Mouse (Mus musculus) stomach, postnatal 0 days (tissue): ENCODE data around the gene Aatf. TPM values are rescaled to one million over a fixed set of nuclear protein-coding genes. Genes with fewer than 3 reads are reported as not detected.
A peak's percentile ranks its signal among the peaks of the same experiment; 100 is the strongest.

Experiments
- ATAC-seq: fragments of 200-750 bp; cut with Nextera tagmentation; 2 replicates; pipeline ENCODE4 v1.8.0; 2017; ENCODE audit not compliant: low FRiP score, low TSS enrichment
- DNase-seq: peaks from one replicate; pipeline ENCODE4 v3.0.0-alpha.2; 2016; ENCODE audit warnings: low spot score
- H3K27ac ChIP-seq: fragments of 300-500 bp; sonication (generic); replicated peaks from 2 replicates; pipeline ENCODE4 v1.5.1; 2014; ENCODE audit warnings: mild to moderate bottlenecking, control low read depth
- H3K27me3 ChIP-seq: fragments of 300-500 bp; sonication (generic); 2 replicates; pipeline ENCODE4 v1.6.1; 2014; ENCODE audit warnings: low read length; ENCODE audit not compliant: control insufficient read depth, insufficient read depth
- H3K36me3 ChIP-seq: fragments of 300-500 bp; sonication (generic); 2 replicates; pipeline ENCODE4 v1.6.1; 2014; ENCODE audit warnings: low read length, mixed read lengths; ENCODE audit not compliant: control insufficient read depth, insufficient read depth
- H3K4me1 ChIP-seq: fragments of 300-500 bp; sonication (generic); replicated peaks from 2 replicates; pipeline ENCODE4 v1.6.1; 2014; ENCODE audit warnings: antibody characterized with exemption; ENCODE audit not compliant: control insufficient read depth, insufficient read depth
- H3K4me2 ChIP-seq: fragments of 300-500 bp; sonication (generic); replicated peaks from 2 replicates; pipeline ENCODE4 v1.6.1; 2014; ENCODE audit warnings: low read depth, mild to moderate bottlenecking, control low read depth, moderate library complexity
- H3K4me3 ChIP-seq: fragments of 300-500 bp; sonication (generic); 2 replicates; pipeline ENCODE4 v1.5.1; 2014; ENCODE audit warnings: low read depth, low read length, control low read depth
- H3K9ac ChIP-seq: fragments of 300-500 bp; sonication (generic); 2 replicates; pipeline ENCODE4 v1.6.1; 2014; ENCODE audit warnings: mild to moderate bottlenecking, low read length, control low read depth, mixed read lengths
- H3K9me3 ChIP-seq: fragments of 300-500 bp; sonication (generic); 2 replicates; pipeline ENCODE4 v1.6.1; 2016; ENCODE audit warnings: low read length; ENCODE audit not compliant: control insufficient read depth
- CTCF ChIP-seq: IDR thresholded peaks from 2 replicates; pipeline ENCODE4 v1.5.1; 2016; ENCODE audit warnings: antibody characterized with exemption, low read depth, mild to moderate bottlenecking, moderate library complexity
- EP300 ChIP-seq: optimal IDR thresholded peaks from 2 replicates; pipeline ENCODE3; 2016; ENCODE audit warnings: antibody characterized with exemption
- WGBS: fragments of 180-500 bp; shearing (Covaris S2); extraction: QIAGEN DNeasy Blood & Tissue Kit; methylation state at CpG from one replicate; pipeline ENCODE4 v1.1.7; 2014; 5-methylcytosine and 5-hydroxymethylcytosine counted together
- polyA plus RNA-seq: library from polyadenylated mRNA; unstranded; fragments of >200 nt; fragmentation: Nextera tagmentation; extraction: Ambion mirVana; gene quantifications from 2 replicates; pipeline ENCODE4 v1.2.1, GENCODE M21; 2015

Gene Aatf
- polyA plus RNA-seq, 1 experiment from 2014 or later, result 24.8 TPM

DNA sequence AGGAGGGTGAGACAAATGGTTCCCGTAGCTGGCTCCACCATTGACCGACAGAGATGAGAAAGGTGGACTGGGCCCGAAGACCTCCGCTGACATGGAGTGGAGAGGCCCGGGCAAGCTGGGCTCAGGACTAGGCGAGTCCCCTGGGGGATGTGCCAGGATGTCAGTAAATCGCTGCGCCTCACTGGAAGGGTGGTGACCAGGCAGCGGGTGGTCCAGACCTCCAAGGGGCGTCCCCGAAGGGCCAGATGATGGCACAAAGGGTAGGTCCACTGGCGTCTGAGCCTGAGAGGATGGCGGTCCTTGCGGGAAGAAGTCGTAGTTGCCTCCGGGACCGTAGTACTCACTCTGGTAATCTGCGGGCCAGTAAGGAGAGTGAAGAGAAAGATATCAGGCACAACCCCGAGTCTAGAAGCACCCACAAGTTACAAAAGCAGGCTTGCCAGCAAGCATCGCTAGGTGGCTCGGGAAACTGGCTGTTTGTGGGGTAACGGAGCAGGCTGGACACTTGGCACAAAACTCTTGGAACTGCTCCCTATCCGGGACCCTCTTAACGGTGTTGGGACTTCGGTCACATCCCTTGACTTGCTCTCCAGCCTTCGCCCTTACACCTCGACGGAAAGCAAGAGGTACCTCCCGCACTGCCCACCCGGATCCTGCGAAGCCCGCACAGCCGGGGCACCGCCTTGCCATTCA, 6.4 kb upstream of the Aatf start:
- Histone ChIP-seq H3K4me1 (no peaks in the 10 kb centered on the region; the same call in 1 of the 2 replicates), H3K27ac (no peak overlapping the region), H3K9ac (no peak overlapping the region), H3K36me3 (no peaks in the 10 kb centered on the region), H3K4me3 (peak overlapping the region; percentile 13; the same call in 1 of the 2 replicates), H3K27me3 (peaks cover 36% of the 10 kb centered on the region; the same call in 1 of the 2 replicates), H3K9me3 (no peaks in the 10 kb centered on the region), H3K4me2 (no peak overlapping the region)
- DNase-seq (no peak), ATAC-seq (no peak)
- TF ChIP-seq EP300 (no peak), CTCF (no peak)
- 25% methylated on average over 34 of the region's 34 CpGs for WGBS

GRCm38 (mm10) chr11:84519036-84519435, 5.7 kb upstream of the Aatf start:
- TF ChIP-seq EP300 (no peak), CTCF (no peak)
- Histone ChIP-seq H3K27me3 (peaks cover 34% of the 10 kb centered on the region; the same call in 1 of the 2 replicates), H3K4me2 (no peak overlapping the region), H3K36me3 (no peaks in the 10 kb centered on the region), H3K9me3 (no peaks in the 10 kb centered on the region), H3K9ac (no peak overlapping the region), H3K27ac (no peak overlapping the region), H3K4me1 (no peaks in the 10 kb centered on the region; the same call in 1 of the 2 replicates), H3K4me3 (no peak overlapping the region)
- 50% methylated on average over 12 of the region's 12 CpGs for WGBS
- no peak for ATAC-seq
- no peak for DNase-seq

- 61% methylated on average over 5 of the region's 5 CpGs for WGBS
- TF ChIP-seq EP300 (no peak), CTCF (no peak)
- Histone ChIP-seq H3K4me2 (no peak overlapping the region), H3K9me3 (no peaks in the 10 kb centered on the region), H3K27me3 (peaks cover 32% of the 10 kb centered on the region; the same call in 1 of the 2 replicates), H3K4me3 (no peak overlapping the region), H3K4me1 (no peaks in the 10 kb centered on the region; the same call in 1 of the 2 replicates), H3K27ac (no peak overlapping the region), H3K9ac (no peak overlapping the region), H3K36me3 (no peaks in the 10 kb centered on the region)
- no peak for ATAC-seq
- DNase-seq, result no peak
Measured at GRCm38 (mm10) chr11:84518261-84518660, 4.9 kb upstream of the Aatf start.

DNA sequence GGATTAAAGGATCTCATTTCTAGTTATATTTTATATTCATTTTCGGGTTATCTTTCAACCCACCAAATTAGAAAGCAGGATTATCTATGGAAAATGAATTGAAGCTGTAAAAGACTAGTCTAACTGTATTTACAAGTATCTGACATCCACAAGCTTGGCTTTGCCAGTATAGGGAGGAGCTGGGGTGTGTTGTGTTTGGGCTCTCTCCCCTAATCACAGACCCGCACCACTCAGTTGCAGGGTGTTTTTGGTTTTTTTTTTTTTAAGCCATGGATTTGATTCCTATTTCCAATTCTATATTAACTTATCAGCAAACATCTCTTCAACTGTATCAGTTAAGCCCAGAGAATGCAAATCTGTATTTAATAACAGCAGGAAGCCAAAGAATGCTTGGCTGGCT, 4.1 kb upstream of the Aatf start:
- no peak overlapping the region for H3K4me3 ChIP-seq
- no peak overlapping the region for H3K4me2 ChIP-seq
- H3K27me3 ChIP-seq, result peaks cover 30% of the 10 kb centered on the region; the same call in 1 of the 2 replicates
- WGBS, result 48% methylated on average over 2 of the region's 2 CpGs
- H3K36me3 ChIP-seq, result no peaks in the 10 kb centered on the region
- no peak overlapping the region for H3K9ac ChIP-seq
- H3K9me3 ChIP-seq, result no peaks in the 10 kb centered on the region
- ATAC-seq, result no peak
- no peak for TF ChIP-seq CTCF
- TF ChIP-seq EP300, result no peak
- H3K27ac ChIP-seq, result no peak overlapping the region
- no peak for DNase-seq
- H3K4me1 ChIP-seq, result no peaks in the 10 kb centered on the region

DNA sequence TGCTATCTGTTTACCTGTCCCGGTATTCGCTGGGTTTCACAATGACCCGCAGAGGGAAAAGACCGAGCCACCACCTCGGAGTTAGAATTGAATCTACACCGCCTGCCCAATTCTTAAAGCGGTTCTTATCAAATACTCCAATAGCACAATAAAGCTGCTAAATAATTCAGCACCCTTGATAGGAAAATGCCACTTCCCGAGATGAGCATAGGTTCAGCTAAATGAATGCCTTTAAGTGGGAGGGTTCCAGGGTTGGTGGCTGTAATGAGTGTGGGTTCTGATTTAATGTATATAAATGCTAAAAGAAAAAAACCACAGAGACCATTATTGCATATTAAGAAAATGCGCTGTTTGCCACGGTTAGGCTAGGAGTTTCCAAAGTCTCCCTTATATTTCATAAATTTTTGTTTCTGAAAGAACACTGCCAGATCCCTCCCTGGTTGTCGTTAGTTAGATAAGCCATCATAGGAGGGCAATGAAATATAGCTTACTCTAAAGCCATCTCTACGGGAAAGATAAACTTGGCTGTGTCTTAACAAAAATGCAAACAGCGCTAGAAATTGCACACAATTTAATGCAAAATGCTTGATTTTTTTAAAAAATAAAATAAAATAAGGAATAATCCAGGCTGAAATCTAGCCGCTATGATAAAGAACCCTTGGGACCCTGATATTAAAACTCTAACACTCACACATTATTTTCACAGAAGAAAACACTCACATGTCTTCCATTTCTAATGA, 3.3 kb upstream of the Aatf start:
- no peaks in the 10 kb centered on the region for H3K36me3 ChIP-seq
- H3K9me3 ChIP-seq, result no peaks in the 10 kb centered on the region
- WGBS, result 14% methylated on average over 14 of the region's 14 CpGs
- no peaks in the 10 kb centered on the region for H3K4me1 ChIP-seq
- H3K9ac ChIP-seq, result no peak overlapping the region
- DNase-seq, result no peak
- no peak overlapping the region for H3K27ac ChIP-seq
- no peak overlapping the region for H3K4me3 ChIP-seq
- no peak overlapping the region for H3K4me2 ChIP-seq
- ATAC-seq, result no peak
- peaks cover 30% of the 10 kb centered on the region; the same call in 1 of the 2 replicates for H3K27me3 ChIP-seq
- TF ChIP-seq EP300 (no peak), CTCF (no peak)

DNA sequence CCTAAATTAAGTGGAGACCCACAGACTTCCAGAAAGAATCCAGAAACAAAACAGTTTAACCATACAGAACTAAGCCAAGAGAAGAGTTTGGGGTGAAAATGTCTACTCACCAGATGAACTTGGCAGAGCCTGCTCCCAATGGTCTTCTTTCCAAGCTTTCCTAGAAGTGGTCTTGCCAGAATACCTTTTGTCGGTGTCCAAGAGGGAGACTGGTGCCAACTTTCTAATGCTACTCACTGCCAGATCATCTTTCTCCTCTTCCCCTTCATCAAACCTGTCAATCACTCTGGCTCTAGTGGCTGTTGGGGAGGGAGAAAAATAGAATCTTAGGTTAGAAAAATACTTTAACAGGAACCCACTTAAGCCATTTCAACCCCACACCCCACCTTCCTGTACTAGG, 1.3 kb downstream of the Aatf start:
- H3K9me3 ChIP-seq, result no peaks in the 10 kb centered on the region
- H3K4me1 ChIP-seq, result no peaks in the 10 kb centered on the region
- no peak for ATAC-seq
- no peak for DNase-seq
- H3K27ac ChIP-seq, result no peak overlapping the region
- H3K27me3 ChIP-seq, result peaks cover 8% of the 10 kb centered on the region; the same call in 1 of the 2 replicates
- H3K36me3 ChIP-seq, result no peaks in the 10 kb centered on the region
- TF ChIP-seq EP300 (no peak), CTCF (no peak)
- H3K9ac ChIP-seq, result no peak overlapping the region
- WGBS, result 61% methylated on average over 1 of the region's 1 CpGs
- no peak overlapping the region for H3K4me3 ChIP-seq
- no peak overlapping the region for H3K4me2 ChIP-seq
